Mouse (Mus musculus) heart, embryonic 14.5 days (tissue): ENCODE measurements around the gene Brwd1. TPM values are rescaled to one million over a fixed set of nuclear protein-coding genes. Genes with fewer than 3 reads are reported as not detected.

Source experiments
- ATAC-seq: fragments of 200-750 bp; cut with Nextera tagmentation; 2 replicates; pipeline ENCODE4 v1.8.0; 2017; ENCODE audit warnings: low read depth, moderate TSS enrichment; ENCODE audit not compliant: insufficient number of reproducible peaks, insufficient read depth, low FRiP score
- H3K27ac ChIP-seq, 2 experiments: fragments of 200-500 bp in 1 of 2; fragments of 300-500 bp in 1 of 2; sonication (generic) in 1 of 2; replicated peaks in 1 of 2; 2 replicates each; pipeline ENCODE4 v1.5.1; 2012 to 2014; ENCODE audit warnings: low read depth in 2 of 2, low read length in 2 of 2, control low read depth in 1 of 2, mild to moderate bottlenecking in 1 of 2, mixed read lengths in 1 of 2; ENCODE audit not compliant: control insufficient read depth in 1 of 2, insufficient read depth in 1 of 2
- H3K27me3 ChIP-seq: fragments of 300-500 bp; sonication (generic); 2 replicates; pipeline ENCODE4 v1.6.1; 2014; ENCODE audit warnings: mild to moderate bottlenecking, low read length, control low read depth; ENCODE audit not compliant: control insufficient read depth, insufficient read depth
- H3K36me3 ChIP-seq: fragments of 300-500 bp; sonication (generic); 2 replicates; pipeline ENCODE4 v1.6.1; 2014; ENCODE audit warnings: mild to moderate bottlenecking, control low read depth, low read length, mixed read lengths; ENCODE audit not compliant: control insufficient read depth, insufficient read depth
- H3K4me1 ChIP-seq, 2 experiments: fragments of 200-500 bp in 1 of 2; fragments of 300-500 bp in 1 of 2; sonication (generic) in 1 of 2; 2 replicates each; pipeline ENCODE4 v1.6.1; 2012 to 2014; ENCODE audit warnings: low read length in 2 of 2, control low read depth in 1 of 2, mixed read lengths in 1 of 2; ENCODE audit not compliant: control insufficient read depth in 2 of 2, insufficient read depth in 2 of 2
- H3K4me2 ChIP-seq: fragments of 300-500 bp; sonication (generic); 2 replicates; pipeline ENCODE4 v1.6.1; 2014; ENCODE audit warnings: mild to moderate bottlenecking, low read length
- H3K4me3 ChIP-seq, 2 experiments: fragments of 200-500 bp in 1 of 2; fragments of 300-500 bp in 1 of 2; sonication (generic) in 1 of 2; 2 replicates each; pipeline ENCODE4 v1.5.1; 2012 to 2014; ENCODE audit warnings: low read length in 2 of 2, mild to moderate bottlenecking in 2 of 2, control low read depth in 1 of 2, low read depth in 1 of 2, moderate library complexity in 1 of 2; ENCODE audit not compliant: control insufficient read depth in 1 of 2, insufficient read depth in 1 of 2
- H3K9ac ChIP-seq: fragments of 300-500 bp; sonication (generic); 2 replicates; pipeline ENCODE4 v1.6.1; 2014; ENCODE audit warnings: mild to moderate bottlenecking, low read length
- H3K9me3 ChIP-seq: fragments of 300-500 bp; sonication (generic); 2 replicates; pipeline ENCODE4 v1.6.1; 2016; ENCODE audit warnings: low read length, control low read depth; ENCODE audit not compliant: control insufficient read depth
- WGBS: fragments of 180-500 bp; shearing (Covaris S2); extraction: QIAGEN DNeasy Blood & Tissue Kit; methylation state at CpG from one replicate; pipeline ENCODE4 v1.1.7; 2014; 5-methylcytosine and 5-hydroxymethylcytosine counted together
- polyA plus RNA-seq: library from polyadenylated mRNA; unstranded; fragments of >200 nt; fragmentation: Nextera tagmentation; extraction: Ambion mirVana; gene quantifications from 2 replicates; pipeline ENCODE4 v1.2.1, GENCODE M21; 2014

Brwd1 gene
- 96.9 and 100 TPM in 2 replicates for polyA plus RNA-seq

DNA sequence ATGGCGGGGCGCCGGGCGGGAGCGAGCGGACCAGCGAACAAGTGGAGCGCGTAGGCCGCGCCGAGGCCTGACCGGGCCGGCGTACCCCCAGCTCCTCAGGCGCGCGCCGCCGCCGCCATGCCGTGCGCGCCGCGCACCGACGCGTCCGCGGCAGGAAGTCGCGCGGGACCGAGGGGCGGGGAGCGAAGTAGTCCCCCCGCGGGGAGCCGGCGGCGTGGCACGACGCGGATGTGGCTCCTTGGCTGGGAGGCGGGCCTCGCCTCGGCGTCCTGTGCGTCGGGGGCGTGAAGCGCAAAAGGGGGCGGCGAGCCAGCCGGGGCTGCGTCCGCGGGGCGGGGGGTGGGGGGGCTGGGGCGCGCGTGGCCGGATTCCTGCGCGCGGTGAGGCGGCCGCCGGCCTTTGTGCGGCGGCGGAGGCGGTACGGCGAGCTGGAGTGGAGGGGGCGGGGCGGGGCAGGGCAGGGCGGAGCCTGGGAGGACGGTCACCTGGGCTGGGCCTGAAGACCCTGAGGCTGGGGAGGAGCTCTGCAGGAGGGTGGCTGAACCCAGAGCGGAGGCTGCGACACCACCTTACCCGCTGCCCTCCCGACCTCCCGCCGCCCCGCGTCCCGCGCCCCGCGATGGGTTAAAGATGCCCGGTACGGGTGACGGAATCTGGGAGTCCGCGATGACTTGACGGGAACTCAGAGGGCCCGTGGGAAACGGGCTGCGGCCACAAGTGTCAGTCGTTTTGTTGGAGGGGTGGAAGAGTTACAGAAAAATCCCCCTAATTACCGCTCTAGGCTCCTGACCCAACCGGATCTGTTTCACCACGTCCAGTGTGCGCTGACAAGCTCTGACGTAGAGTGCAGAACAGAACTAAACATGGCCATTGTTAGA is at the start of gene Brwd1:
Gene Brwd1 (minus strand): TSS at position 226 of the 878 bp plus-strand sequence.
- H3K4me2 ChIP-seq, result peak within 1 kb of the TSS; percentile 77
- H3K36me3 ChIP-seq, result peaks cover 29% of the 10 kb centered on the region
- 0 out of 2 replicates have a peak, but pooled peaks cover 3% of the 10 kb centered on the region for H3K9me3 ChIP-seq
- H3K4me1 ChIP-seq, result peaks cover 9 to 29% of the 10 kb centered on the region in 2 experiments
- WGBS, result under 1% methylated on average over 86 of the region's 107 CpGs
- peak within 1 kb of the TSS; percentile 97 to 99 for H3K27ac ChIP-seq
- H3K4me3 ChIP-seq, result peak within 1 kb of the TSS; percentile 80 to 98
- no peaks in the 10 kb centered on the region for H3K27me3 ChIP-seq
- peak; percentile 88 for ATAC-seq
- peak within 1 kb of the TSS; percentile 99 for H3K9ac ChIP-seq

DNA sequence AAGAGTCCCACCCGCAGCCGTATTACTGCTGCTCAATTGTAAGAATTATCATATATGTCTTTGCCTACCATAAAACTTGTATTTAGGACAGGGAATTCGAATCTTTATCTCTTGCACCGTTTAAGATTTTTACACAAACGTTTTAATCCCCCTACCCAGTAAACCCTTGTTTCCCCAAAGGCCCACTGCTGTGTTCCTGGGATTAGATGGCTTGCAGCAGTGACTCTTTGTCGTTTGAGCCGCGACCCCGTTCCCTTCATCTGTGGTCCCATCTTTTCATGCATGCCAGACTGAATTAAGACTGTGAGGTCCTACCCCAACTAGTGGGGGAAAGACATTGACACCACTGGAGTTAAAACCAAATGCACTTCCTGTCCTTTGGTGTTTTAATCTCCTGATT is 46.1 kb upstream of the Brwd1 start:
- ATAC-seq, result no peak
- 4% methylated on average over 9 of the region's 9 CpGs for WGBS

DNA sequence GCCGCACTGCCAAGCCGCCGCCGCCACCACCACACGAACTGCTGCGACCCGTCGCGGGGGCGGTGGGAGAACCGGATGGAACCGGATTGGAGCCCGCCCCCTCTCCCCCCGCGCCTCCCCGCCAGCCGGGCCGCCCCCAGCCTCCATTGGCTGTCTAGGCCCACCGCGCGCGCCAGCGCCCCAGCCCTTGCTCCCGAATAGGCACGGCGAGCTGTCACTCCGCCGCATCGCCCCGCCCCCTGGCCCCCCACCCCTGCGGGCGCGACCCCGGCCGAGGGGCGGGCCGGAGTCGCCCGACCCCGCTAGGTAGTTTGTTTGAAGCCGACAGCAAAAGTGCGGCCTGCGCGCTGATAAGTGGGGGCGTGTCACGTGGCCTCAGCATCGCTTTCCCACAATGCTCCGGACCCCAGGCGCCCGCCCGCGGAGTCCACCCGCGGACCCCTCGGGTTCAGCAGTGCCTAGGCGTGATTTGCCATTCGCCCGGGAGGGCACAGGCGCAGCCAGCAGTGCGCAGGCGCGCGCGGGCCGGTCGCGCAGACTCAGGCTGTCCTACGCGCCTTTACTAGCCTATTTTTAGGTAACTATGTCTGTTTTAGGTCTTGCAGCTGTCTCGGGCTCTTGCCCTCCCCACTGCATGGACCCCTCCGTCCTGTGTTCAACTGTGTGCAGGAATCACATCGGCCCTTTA is 45.5 kb upstream of the Brwd1 start, which contains the start of gene Hmgn1:
Gene Hmgn1 (minus strand): TSS at position 73 of the 688 bp plus-strand sequence.
- Histone ChIP-seq H3K4me2 (peak within 1 kb of the TSS; percentile 91), H3K9ac (peak within 1 kb of the TSS; percentile 99), H3K9me3 (no peaks in the 10 kb centered on the region), H3K4me1 (peaks cover 2 to 20% of the 10 kb centered on the region in 2 experiments; a peak in 3 of 4 replicates), H3K27ac (peak within 1 kb of the TSS; percentile 97 to 99), H3K36me3 (peaks cover 38% of the 10 kb centered on the region), H3K27me3 (no peaks in the 10 kb centered on the region), H3K4me3 (peak within 1 kb of the TSS; percentile 90 to 96)
- peak; percentile 98 for ATAC-seq
- WGBS, result under 1% methylated on average over 57 of the region's 72 CpGs

More for the DNA sequence above, 46.1 kb upstream of the Brwd1 start:
- Histone ChIP-seq H3K9ac (peak overlapping the region; percentile 82), H3K4me1 (peaks cover 2 to 20% of the 10 kb centered on the region in 2 experiments; a peak in 3 of 4 replicates), H3K4me3 (peak overlapping the region; percentile 77 to 96), H3K4me2 (peak overlapping the region; percentile 78), H3K36me3 (peaks cover 32% of the 10 kb centered on the region), H3K27ac (peak overlapping the region; percentile 97 to 99), H3K27me3 (no peaks in the 10 kb centered on the region), H3K9me3 (no peaks in the 10 kb centered on the region)

DNA sequence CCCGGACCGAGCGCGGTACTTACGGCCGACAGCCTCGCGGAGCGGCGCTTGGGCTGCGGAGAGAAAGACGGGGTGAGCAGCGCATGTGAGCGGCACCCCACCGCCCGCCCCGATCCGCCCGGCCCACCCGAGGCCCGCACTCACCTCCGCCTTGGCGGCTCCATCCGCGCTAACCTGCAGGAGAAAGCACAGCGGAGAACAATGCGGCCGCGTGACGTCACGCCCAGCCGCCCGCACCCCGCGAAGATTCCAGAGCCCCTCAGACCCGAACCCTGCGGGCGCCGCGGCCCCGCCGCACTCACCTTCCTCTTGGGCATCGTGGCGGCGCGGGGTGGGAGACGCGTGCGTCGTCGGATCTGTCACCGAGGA is 44.9 kb upstream of the Brwd1 start:
- Histone ChIP-seq H3K9me3 (no peaks in the 10 kb centered on the region), H3K4me2 (peak overlapping the region; percentile 91), H3K4me1 (peaks cover 2 to 20% of the 10 kb centered on the region in 2 experiments; a peak in 3 of 4 replicates), H3K9ac (peak overlapping the region; percentile 99), H3K36me3 (peaks cover 44% of the 10 kb centered on the region), H3K4me3 (peak overlapping the region; percentile 90 to 96), H3K27ac (peak overlapping the region; percentile 97 to 98), H3K27me3 (no peaks in the 10 kb centered on the region)
- WGBS, result under 1% methylated on average over 51 of the region's 52 CpGs
- ATAC-seq, result peak; percentile 52

DNA sequence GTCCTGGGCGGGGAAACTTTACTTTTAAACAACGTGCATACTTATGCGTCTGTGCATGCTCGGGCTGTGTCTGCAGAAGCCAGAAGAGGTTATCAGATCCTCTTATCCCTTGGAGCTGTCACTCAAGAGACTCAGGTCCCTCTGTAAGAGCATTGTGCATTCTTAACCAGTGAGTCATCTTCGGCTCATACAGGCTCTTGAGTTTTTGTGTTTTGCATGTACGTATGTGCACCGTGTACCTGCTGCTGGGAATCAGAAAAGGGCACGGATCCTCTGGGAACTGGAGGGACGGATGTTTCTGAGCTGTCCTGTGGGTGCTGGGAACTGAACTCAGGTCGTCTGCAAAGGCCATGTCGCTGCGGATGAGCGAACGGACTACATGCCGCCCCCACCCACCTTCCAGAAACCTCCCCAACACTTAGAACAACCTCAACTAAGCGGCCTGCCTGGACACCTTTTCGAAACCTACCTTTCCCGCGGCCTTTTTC is 44.4 kb upstream of the Brwd1 start:
- no peaks in the 10 kb centered on the region for H3K27me3 ChIP-seq
- ATAC-seq, result no peak
- peak overlapping the region; percentile 90 to 96 for H3K4me3 ChIP-seq
- peaks cover 47% of the 10 kb centered on the region for H3K36me3 ChIP-seq
- H3K4me2 ChIP-seq, result peak overlapping the region; percentile 91
- peak overlapping the region; percentile 99 for H3K9ac ChIP-seq
- H3K27ac ChIP-seq, result peak overlapping the region; percentile 97 to 98
- under 1% methylated on average over 19 of the region's 19 CpGs for WGBS
- H3K9me3 ChIP-seq, result no peaks in the 10 kb centered on the region
- H3K4me1 ChIP-seq, result peaks cover 2 to 20% of the 10 kb centered on the region in 2 experiments; a peak in 3 of 4 replicates

DNA sequence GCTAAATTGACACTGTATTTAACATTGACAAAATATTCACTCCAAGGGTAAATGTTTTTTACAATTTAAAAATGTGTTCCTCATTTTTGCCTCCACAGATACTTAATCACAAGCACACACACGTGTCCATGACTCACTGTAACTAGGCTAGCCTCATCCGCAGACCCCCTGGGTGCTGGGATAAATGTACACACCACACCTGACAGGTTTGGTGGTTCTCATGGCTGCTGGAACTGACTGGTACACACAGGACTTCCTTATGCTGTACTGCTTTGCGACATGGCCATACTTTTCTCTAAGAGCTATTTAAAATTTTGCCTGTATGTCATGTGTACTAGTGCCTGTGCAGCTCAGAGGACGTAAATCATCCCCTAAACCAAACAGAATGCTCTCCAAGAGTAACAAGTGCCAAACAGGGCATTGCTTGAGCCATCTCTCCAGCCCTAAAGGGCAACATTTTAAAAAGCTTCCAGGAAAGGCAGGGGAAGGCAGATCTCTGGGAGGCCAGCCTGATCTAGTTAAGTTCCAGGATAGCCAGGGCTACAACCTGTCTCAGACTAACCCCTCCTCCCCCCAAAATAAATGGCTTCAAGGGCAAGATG is 37.8 kb upstream of the Brwd1 start:
- WGBS, result 77% methylated on average over 4 of the region's 4 CpGs
- Histone ChIP-seq H3K27me3 (no peaks in the 10 kb centered on the region), H3K27ac (0 out of 4 replicates have a peak overlapping the region, but pooled peaks of 1 of the 2 experiments have one; percentile 12), H3K4me1 (peaks cover 0 to under 1% of the 10 kb centered on the region in 2 experiments; a peak in 1 of 4 replicates), H3K9me3 (no peaks in the 10 kb centered on the region), H3K4me3 (no peak overlapping the region), H3K9ac (no peak overlapping the region), H3K4me2 (no peak overlapping the region), H3K36me3 (peaks cover 51% of the 10 kb centered on the region)
- no peak for ATAC-seq

DNA sequence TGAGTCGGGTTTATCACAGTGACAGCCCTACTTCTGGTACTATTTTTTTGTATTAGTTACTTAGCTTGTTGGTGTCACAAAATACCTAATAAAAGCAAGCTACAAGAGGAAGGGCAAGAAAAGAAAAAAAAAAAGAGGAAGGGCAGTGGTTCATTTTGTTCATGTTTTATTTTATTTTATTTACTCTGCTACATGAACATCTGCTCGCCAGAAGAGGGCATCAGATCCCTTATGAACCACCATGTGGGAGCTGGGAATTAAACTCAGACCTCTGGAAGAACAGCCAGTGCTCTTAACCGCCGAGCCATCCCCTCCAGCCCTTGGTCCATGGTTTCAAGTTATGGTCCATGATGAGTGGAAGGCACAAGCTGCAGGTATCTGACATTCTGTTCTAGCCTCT is 32.4 kb upstream of the Brwd1 start:
- no peaks in the 10 kb centered on the region for H3K27me3 ChIP-seq
- no peaks in the 10 kb centered on the region for H3K9me3 ChIP-seq
- WGBS, result 53% methylated on average over 4 of the region's 4 CpGs
- H3K36me3 ChIP-seq, result 0 out of 2 replicates have a peak, but pooled peaks cover 4% of the 10 kb centered on the region
- no peak for ATAC-seq
- H3K9ac ChIP-seq, result no peak overlapping the region
- H3K4me1 ChIP-seq, result peaks cover 4 to 8% of the 10 kb centered on the region in 2 experiments; a peak in 1 of 4 replicates
- H3K4me3 ChIP-seq, result no peak overlapping the region
- H3K4me2 ChIP-seq, result no peak overlapping the region
- peak overlapping the region in 1 of 2 experiments; percentile 38; a peak in 1 of 4 replicates for H3K27ac ChIP-seq
